Mouse (Mus musculus) heart, adult 10 weeks (tissue): ENCODE measurements around the gene Foxo1. TPM values are rescaled to one million over a fixed set of nuclear protein-coding genes. Genes with fewer than 3 reads are reported as not detected.

Experiments used
- polyA plus RNA-seq: library from polyadenylated mRNA; stranded (reverse); fragments of 350-450 nt; fragmentation: Illumina TruSeq; extraction: RNeasy Lipid Tissue Mini Kit (QIAGEN cat#74804); gene quantifications from one replicate; pipeline ENCODE4 v1.2.3, GENCODE M21; 2014; ENCODE audit warnings: low read depth, low replicate concordance

Gene Foxo1
- polyA plus RNA-seq = 8.2 TPM

DNA sequence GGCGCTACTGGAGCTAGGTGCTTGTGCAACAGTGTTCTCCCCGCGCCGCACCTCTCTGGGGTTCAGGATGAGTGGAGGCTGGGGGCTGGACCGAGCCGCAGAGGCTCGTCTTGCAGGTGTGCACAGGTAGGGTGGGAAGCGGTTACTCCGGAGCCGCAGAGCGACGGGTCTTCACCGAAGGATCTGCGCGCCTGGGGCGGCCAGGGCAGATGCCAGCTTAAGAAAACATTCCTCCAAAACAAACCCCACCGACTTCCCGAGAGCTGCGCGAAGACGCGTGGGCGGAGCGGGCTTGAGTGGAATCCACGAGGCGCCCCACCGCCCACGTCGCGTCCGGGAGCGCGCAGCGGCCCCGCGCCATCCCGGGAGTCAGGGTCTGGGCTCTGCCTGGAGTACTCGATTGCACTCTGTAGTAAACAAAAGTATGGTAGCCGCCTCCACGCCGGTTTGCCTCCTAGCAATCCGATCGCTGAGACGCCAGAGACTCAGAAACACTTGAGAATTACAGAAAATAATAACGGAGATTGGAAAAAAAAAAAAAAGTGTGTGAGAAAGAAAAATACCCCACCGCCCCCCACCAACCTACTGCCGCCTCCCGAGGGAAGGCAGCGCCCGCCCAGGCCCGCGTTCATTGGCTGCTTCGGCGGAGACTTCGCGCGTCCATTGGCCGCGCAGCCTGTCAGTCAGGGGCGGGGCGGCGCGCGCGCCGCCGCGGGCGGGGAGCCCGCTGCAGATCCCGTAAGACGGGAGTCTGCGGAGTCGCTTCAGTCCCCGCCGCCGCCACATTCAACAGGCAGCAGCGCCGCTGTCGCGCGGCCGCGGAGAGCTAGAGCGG is at the start of gene Foxo1:
Gene Foxo1 (plus strand): TSS at position 685 of the 835 bp plus-strand sequence.

Other genes starting within 250 kb of the Foxo1 start
- 1.6 TPM for gene Maml3, start 163.3 kb upstream of the Foxo1 start, polyA plus RNA-seq